Mouse (Mus musculus) midbrain, embryonic 11.5 days (tissue): ENCODE measurements around the gene Olfr307. TPM values are rescaled to one million over a fixed set of nuclear protein-coding genes. Genes with fewer than 3 reads are reported as not detected.
"Not testable (repeated sequence)": the region's sequence is repeated elsewhere in the genome, so short reads cannot be mapped to it uniquely, and the experiment has no call there.

Experiments used
- ATAC-seq: fragments of 200-750 bp; cut with Nextera tagmentation; 2 replicates; pipeline ENCODE4 v1.8.0; 2017; ENCODE audit warnings: moderate TSS enrichment, moderate library complexity; ENCODE audit not compliant: low FRiP score
- DNase-seq: peaks from one replicate; pipeline ENCODE4 v3.0.0; 2015; ENCODE audit warnings: low spot score; ENCODE audit errors: missing footprints
- H3K27ac ChIP-seq: fragments of 300-500 bp; sonication (generic); 2 replicates; pipeline ENCODE4 v1.5.1; 2014; ENCODE audit warnings: low read depth, low read length
- H3K27me3 ChIP-seq: fragments of 300-500 bp; sonication (generic); 2 replicates; pipeline ENCODE4 v1.6.1; 2014; ENCODE audit warnings: mild to moderate bottlenecking, low read length, moderate library complexity, mixed read lengths; ENCODE audit not compliant: control insufficient read depth, insufficient read depth
- H3K36me3 ChIP-seq: fragments of 300-500 bp; sonication (generic); 2 replicates; pipeline ENCODE4 v1.6.1; 2014; ENCODE audit warnings: mild to moderate bottlenecking, low read length, moderate library complexity, mixed read lengths; ENCODE audit not compliant: control insufficient read depth, insufficient read depth
- H3K4me1 ChIP-seq: fragments of 300-500 bp; sonication (generic); 2 replicates; pipeline ENCODE4 v1.6.1; 2014; ENCODE audit warnings: low read length; ENCODE audit not compliant: control insufficient read depth, insufficient read depth
- H3K4me2 ChIP-seq: fragments of 300-500 bp; sonication (generic); 2 replicates; pipeline ENCODE4 v1.6.1; 2014; ENCODE audit warnings: mild to moderate bottlenecking, moderate library complexity
- H3K4me3 ChIP-seq: fragments of 300-500 bp; sonication (generic); 2 replicates; pipeline ENCODE4 v1.5.1; 2014; ENCODE audit warnings: low read depth, low read length
- H3K9ac ChIP-seq: fragments of 300-500 bp; sonication (generic); 2 replicates; pipeline ENCODE4 v1.6.1; 2014; ENCODE audit warnings: low read length
- H3K9me3 ChIP-seq: fragments of 300-500 bp; sonication (generic); 2 replicates; pipeline ENCODE4 v1.6.1; 2016; ENCODE audit warnings: low read length; ENCODE audit not compliant: control insufficient read depth
- WGBS: fragments of 180-500 bp; shearing (Covaris S2); extraction: QIAGEN DNeasy Blood & Tissue Kit; methylation state at CpG from one replicate; pipeline ENCODE4 v1.1.7; 2014; 5-methylcytosine and 5-hydroxymethylcytosine counted together
- polyA plus RNA-seq: library from polyadenylated mRNA; unstranded; fragments of >200 nt; fragmentation: Nextera tagmentation; extraction: Ambion mirVana; gene quantifications from 2 replicates; pipeline ENCODE4 v1.2.1, GENCODE M21; 2014

Olfr307 gene
- not detected in 2 replicates for polyA plus RNA-seq

GRCm38 (mm10) chr7:86337486-86337885 lies at the start of gene Olfr307:
Gene Olfr307 (minus strand): TSS chr7:86337586.
- no peak within 1 kb of the TSS for H3K9ac ChIP-seq
- H3K4me1 ChIP-seq, result no peaks in the 10 kb centered on the region
- H3K4me3 ChIP-seq, result no peak within 1 kb of the TSS
- H3K27me3 ChIP-seq, result no peaks in the 10 kb centered on the region
- DNase-seq (no peak), ATAC-seq (no peak)
- no peaks in the 10 kb centered on the region for H3K36me3 ChIP-seq
- H3K27ac ChIP-seq, result no peak within 1 kb of the TSS
- H3K9me3 ChIP-seq, result no peaks in the 10 kb centered on the region
- 85% methylated on average over 1 of the region's 1 CpGs for WGBS
- H3K4me2 ChIP-seq, result no peak within 1 kb of the TSS

- H3K9me3 ChIP-seq, result no peaks in the 10 kb centered on the region
- no peak within 1 kb of the TSS for H3K4me3 ChIP-seq
- H3K4me2 ChIP-seq, result no peak within 1 kb of the TSS
- H3K27me3 ChIP-seq, result no peaks in the 10 kb centered on the region
- ATAC-seq (no peak), DNase-seq (no peak)
- no peak within 1 kb of the TSS for H3K9ac ChIP-seq
- H3K4me1 ChIP-seq, result no peaks in the 10 kb centered on the region
- WGBS, result 87% methylated on average over 1 of the region's 1 CpGs
- no peaks in the 10 kb centered on the region for H3K36me3 ChIP-seq
- H3K27ac ChIP-seq, result no peak within 1 kb of the TSS
These were observed 49.2 kb upstream of the Olfr307 start, which contains the start of gene Olfr304 for GRCm38 (mm10) chr7:86386558-86386957. Gene Olfr304 (minus strand): TSS chr7:86386658.

GRCm38 (mm10) chr7:86385769-86386168 lies 48.4 kb upstream of the Olfr307 start:
- Histone ChIP-seq H3K9me3 (no peaks in the 10 kb centered on the region), H3K36me3 (no peaks in the 10 kb centered on the region), H3K4me3 (no peak overlapping the region), H3K27me3 (no peaks in the 10 kb centered on the region), H3K27ac (no peak overlapping the region), H3K4me1 (no peaks in the 10 kb centered on the region), H3K4me2 (no peak overlapping the region), H3K9ac (no peak overlapping the region)
- ATAC-seq, result no peak
- no peak for DNase-seq
- WGBS, result 77% methylated on average over 3 of the region's 3 CpGs

- Histone ChIP-seq H3K36me3 (no peaks in the 10 kb centered on the region), H3K9me3 (no peaks in the 10 kb centered on the region), H3K4me1 (no peaks in the 10 kb centered on the region), H3K27ac (no peak within 1 kb of the TSS), H3K4me3 (no peak within 1 kb of the TSS), H3K4me2 (no peak within 1 kb of the TSS), H3K9ac (no peak within 1 kb of the TSS), H3K27me3 (no peaks in the 10 kb centered on the region)
- no peak for ATAC-seq
- DNase-seq, result no peak
- 83% methylated on average over 1 of the region's 1 CpGs for WGBS
These were observed 29.4 kb upstream of the Olfr307 start, which contains the start of gene Olfr305 for GRCm38 (mm10) chr7:86366828-86367227. Gene Olfr305 (minus strand): TSS chr7:86366928.

GRCm38 (mm10) chr7:86346296-86346695 lies 8.9 kb upstream of the Olfr307 start:
- H3K27ac ChIP-seq, H3K4me1 ChIP-seq, H3K9ac ChIP-seq, H3K4me3 ChIP-seq, H3K36me3 ChIP-seq, H3K9me3 ChIP-seq, DNase-seq, ATAC-seq, H3K27me3 ChIP-seq, H3K4me2 ChIP-seq: not testable (repeated sequence)
- WGBS, result 86% methylated on average over 9 of the region's 9 CpGs

GRCm38 (mm10) chr7:86344253-86344652 lies 6.9 kb upstream of the Olfr307 start:
- H3K4me1 ChIP-seq, result no peaks in the 10 kb centered on the region
- ATAC-seq, result no peak
- no peak overlapping the region for H3K4me2 ChIP-seq
- H3K9ac ChIP-seq, result no peak overlapping the region
- DNase-seq, result no peak
- no peak overlapping the region for H3K4me3 ChIP-seq
- WGBS, result 66% methylated on average over 3 of the region's 3 CpGs
- no peaks in the 10 kb centered on the region for H3K9me3 ChIP-seq
- H3K27ac ChIP-seq, result no peak overlapping the region
- H3K36me3 ChIP-seq, result no peaks in the 10 kb centered on the region
- no peaks in the 10 kb centered on the region for H3K27me3 ChIP-seq

GRCm38 (mm10) chr7:86342881-86343565 lies 5.6 kb upstream of the Olfr307 start:
- no peak overlapping the region for H3K4me2 ChIP-seq
- 80% methylated on average over 14 of the region's 14 CpGs for WGBS
- DNase-seq (no peak), ATAC-seq (no peak)
- no peaks in the 10 kb centered on the region for H3K4me1 ChIP-seq
- H3K4me3 ChIP-seq, result no peak overlapping the region
- H3K27me3 ChIP-seq, result no peaks in the 10 kb centered on the region
- no peaks in the 10 kb centered on the region for H3K36me3 ChIP-seq
- no peak overlapping the region for H3K27ac ChIP-seq
- H3K9me3 ChIP-seq, result no peaks in the 10 kb centered on the region
- no peak overlapping the region for H3K9ac ChIP-seq

- no peak for ATAC-seq
- Histone ChIP-seq H3K4me2 (no peak within 1 kb of the TSS), H3K27ac (no peak within 1 kb of the TSS), H3K4me3 (no peak within 1 kb of the TSS), H3K9ac (no peak within 1 kb of the TSS), H3K9me3 (no peaks in the 10 kb centered on the region), H3K4me1 (no peaks in the 10 kb centered on the region), H3K36me3 (no peaks in the 10 kb centered on the region), H3K27me3 (no peaks in the 10 kb centered on the region)
- no peak for DNase-seq
These were observed 11.9 kb downstream of the Olfr307 start, which contains the start of gene Olfr308 for GRCm38 (mm10) chr7:86325530-86325929. Gene Olfr308 (minus strand): TSS chr7:86325630.

- H3K4me3 ChIP-seq, result no peak overlapping the region
- 92% methylated on average over 2 of the region's 2 CpGs for WGBS
- ATAC-seq, result no peak
These were observed 16.1 kb downstream of the Olfr307 start for GRCm38 (mm10) chr7:86321323-86321722.

More at GRCm38 (mm10) chr7:86321323-86321722, 16.1 kb downstream of the Olfr307 start:
- H3K27ac ChIP-seq, result no peak overlapping the region
- no peaks in the 10 kb centered on the region for H3K36me3 ChIP-seq
- no peak overlapping the region for H3K4me2 ChIP-seq
- no peak overlapping the region for H3K9ac ChIP-seq
- no peaks in the 10 kb centered on the region for H3K9me3 ChIP-seq
- no peaks in the 10 kb centered on the region for H3K4me1 ChIP-seq
- DNase-seq, result no peak
- H3K27me3 ChIP-seq, result no peaks in the 10 kb centered on the region
